Mouse (Mus musculus) hindbrain, postnatal 0 days (tissue): ENCODE data around the gene Gm10073. TPM values are rescaled to one million over a fixed set of nuclear protein-coding genes. Genes with fewer than 3 reads are reported as not detected.

Experiments used
- ATAC-seq: fragments of 200-750 bp; cut with Nextera tagmentation; 2 replicates; pipeline ENCODE4 v1.8.0; 2017; ENCODE audit warnings: mild to moderate bottlenecking, moderate TSS enrichment, moderate library complexity
- DNase-seq: peaks from one replicate; pipeline ENCODE4 v3.0.0-alpha.2; 2015; ENCODE audit warnings: low spot score
- H3K27ac ChIP-seq: fragments of 300-500 bp; sonication (generic); 2 replicates; pipeline ENCODE4 v1.5.1; 2014; ENCODE audit warnings: mild to moderate bottlenecking
- H3K27me3 ChIP-seq: fragments of 300-500 bp; sonication (generic); 2 replicates; pipeline ENCODE4 v1.6.1; 2014; ENCODE audit warnings: low read length, mixed read lengths; ENCODE audit not compliant: insufficient read depth
- H3K36me3 ChIP-seq: fragments of 300-500 bp; sonication (generic); 2 replicates; pipeline ENCODE4 v1.6.1; 2014; ENCODE audit warnings: low read length, mixed read lengths; ENCODE audit not compliant: insufficient read depth
- H3K4me1 ChIP-seq: fragments of 300-500 bp; sonication (generic); 2 replicates; pipeline ENCODE4 v1.6.1; 2014; ENCODE audit warnings: antibody characterized with exemption, low read length, mixed read lengths; ENCODE audit not compliant: insufficient read depth
- H3K4me2 ChIP-seq: fragments of 300-500 bp; sonication (generic); 2 replicates; pipeline ENCODE4 v1.6.1; 2014; ENCODE audit warnings: low read depth, mild to moderate bottlenecking, low read length, moderate library complexity, mixed read lengths
- H3K4me3 ChIP-seq: fragments of 300-500 bp; sonication (generic); 2 replicates; pipeline ENCODE4 v1.5.1; 2014; ENCODE audit warnings: low read length
- H3K9ac ChIP-seq: fragments of 300-500 bp; sonication (generic); replicated peaks from 2 replicates; pipeline ENCODE4 v1.6.1; 2014; ENCODE audit warnings: mild to moderate bottlenecking, low read length, moderate library complexity, mixed read lengths
- H3K9me3 ChIP-seq: fragments of 300-500 bp; sonication (generic); 2 replicates; pipeline ENCODE4 v1.6.1; 2016; ENCODE audit warnings: low read length, mixed read lengths
- CTCF ChIP-seq: IDR thresholded peaks from 2 replicates; pipeline ENCODE4 v1.5.1; 2016; ENCODE audit warnings: antibody characterized with exemption, control low read depth, low read depth
- WGBS: fragments of 180-500 bp; shearing (Covaris S2); extraction: QIAGEN DNeasy Blood & Tissue Kit; methylation state at CpG from one replicate; pipeline ENCODE4 v1.1.7; 2014; 5-methylcytosine and 5-hydroxymethylcytosine counted together
- polyA plus RNA-seq: library from polyadenylated mRNA; unstranded; fragments of >200 nt; fragmentation: Nextera tagmentation; extraction: Ambion mirVana; gene quantifications from 2 replicates; pipeline ENCODE4 v1.2.1, GENCODE M21; 2015
- total RNA-seq: library from RNA; depleted of rRNA; stranded (reverse); fragments of >200 nt; gene quantifications from 2 replicates; pipeline ENCODE4 v1.2.3, GENCODE M21; 2014

Gm10073 gene
- total and polyA plus RNA-seq, 2 experiments from 2014 or later, result 6.1 to 82.5 TPM

GRCm38 (mm10) chr8:106616679-106617078, 43.4 kb upstream of the Gm10073 start:
- Histone ChIP-seq H3K4me3 (no peak overlapping the region), H3K9ac (no peak overlapping the region), H3K36me3 (no peaks in the 10 kb centered on the region), H3K27ac (no peak overlapping the region), H3K9me3 (no peaks in the 10 kb centered on the region), H3K4me2 (no peak overlapping the region), H3K4me1 (peaks cover 3% of the 10 kb centered on the region; the same call in 1 of the 2 replicates), H3K27me3 (no peaks in the 10 kb centered on the region)
- no peak for ATAC-seq
- TF ChIP-seq CTCF, result no peak
- no peak for DNase-seq
- WGBS, result 50% methylated on average over 4 of the region's 4 CpGs

GRCm38 (mm10) chr8:106615661-106616299, 42.5 kb upstream of the Gm10073 start:
- Histone ChIP-seq H3K4me2 (no peak overlapping the region), H3K27me3 (no peaks in the 10 kb centered on the region), H3K4me3 (no peak overlapping the region), H3K9me3 (no peaks in the 10 kb centered on the region), H3K36me3 (no peaks in the 10 kb centered on the region), H3K27ac (no peak overlapping the region), H3K9ac (no peak overlapping the region), H3K4me1 (peaks cover 3% of the 10 kb centered on the region; the same call in 1 of the 2 replicates)
- ATAC-seq (no peak), DNase-seq (no peak)
- WGBS, result 80% methylated on average over 10 of the region's 10 CpGs
- no peak for TF ChIP-seq CTCF

GRCm38 (mm10) chr8:106614704-106615103, 41.4 kb upstream of the Gm10073 start:
- ATAC-seq, result no peak
- no peak overlapping the region for H3K9ac ChIP-seq
- H3K27ac ChIP-seq, result no peak overlapping the region
- no peak overlapping the region for H3K4me2 ChIP-seq
- WGBS, result 69% methylated on average over 5 of the region's 5 CpGs
- no peaks in the 10 kb centered on the region for H3K36me3 ChIP-seq
- H3K4me1 ChIP-seq, result peaks cover 3% of the 10 kb centered on the region; the same call in 1 of the 2 replicates
- H3K9me3 ChIP-seq, result no peaks in the 10 kb centered on the region
- no peak for DNase-seq
- H3K27me3 ChIP-seq, result no peaks in the 10 kb centered on the region
- H3K4me3 ChIP-seq, result no peak overlapping the region
- TF ChIP-seq CTCF, result no peak

GRCm38 (mm10) chr8:106612047-106612446, 38.8 kb upstream of the Gm10073 start:
- DNase-seq, result no peak
- no peaks in the 10 kb centered on the region for H3K36me3 ChIP-seq
- no peak overlapping the region for H3K4me3 ChIP-seq
- TF ChIP-seq CTCF, result no peak
- H3K9ac ChIP-seq, result no peak overlapping the region
- no peaks in the 10 kb centered on the region for H3K4me1 ChIP-seq
- no peaks in the 10 kb centered on the region for H3K9me3 ChIP-seq
- no peak overlapping the region for H3K4me2 ChIP-seq
- 70% methylated on average over 3 of the region's 3 CpGs for WGBS
- H3K27ac ChIP-seq, result no peak overlapping the region
- no peaks in the 10 kb centered on the region for H3K27me3 ChIP-seq
- no peak for ATAC-seq

- H3K4me3 ChIP-seq, result no peak overlapping the region
- no peak overlapping the region for H3K9ac ChIP-seq
- H3K4me1 ChIP-seq, result no peaks in the 10 kb centered on the region
- WGBS, result 71% methylated on average over 9 of the region's 9 CpGs
- peaks cover 2% of the 10 kb centered on the region; the same call in 1 of the 2 replicates for H3K27me3 ChIP-seq
- no peak overlapping the region for H3K4me2 ChIP-seq
- H3K9me3 ChIP-seq, result no peaks in the 10 kb centered on the region
- DNase-seq, result no peak
- TF ChIP-seq CTCF, result no peak
- no peak for ATAC-seq
- no peak overlapping the region for H3K27ac ChIP-seq
- H3K36me3 ChIP-seq, result no peaks in the 10 kb centered on the region
These were observed 37.8 kb upstream of the Gm10073 start for GRCm38 (mm10) chr8:106610958-106611640.

- WGBS, result 77% methylated on average over 7 of the region's 7 CpGs
- Histone ChIP-seq H3K4me3 (no peak overlapping the region), H3K9me3 (no peaks in the 10 kb centered on the region), H3K4me2 (no peak overlapping the region), H3K9ac (no peak overlapping the region), H3K4me1 (no peaks in the 10 kb centered on the region), H3K27me3 (peaks cover 16% of the 10 kb centered on the region), H3K36me3 (no peaks in the 10 kb centered on the region), H3K27ac (no peak overlapping the region)
- TF ChIP-seq CTCF, result no peak
- DNase-seq (no peak), ATAC-seq (no peak)
These were observed 36.0 kb upstream of the Gm10073 start for GRCm38 (mm10) chr8:106609076-106609903.
